Mouse (Mus musculus) liver, adult 2 months (tissue): ENCODE measurements around the gene H60b.

Source experiments
- CTCF ChIP-seq: fragments of 200-500 bp; IDR thresholded peaks from 2 replicates; pipeline ENCODE4 v1.5.1; 2011; ENCODE audit warnings: low read depth, low read length, control low read depth
- POLR2A ChIP-seq: fragments of 200-500 bp; IDR thresholded peaks from 2 replicates; pipeline ENCODE4 v1.6.1; 2011; ENCODE audit warnings: low read length, control low read depth; ENCODE audit not compliant: insufficient read depth; ENCODE audit errors: extremely low read depth

- no peak for TF ChIP-seq CTCF
- TF ChIP-seq POLR2A, result no peak
Observed at GRCm38 (mm10) chr10:22295676-22296075, 137.3 kb downstream of the H60b start.
